Mouse (Mus musculus): ENCODE results near the gene Rexo1.

DNA sequence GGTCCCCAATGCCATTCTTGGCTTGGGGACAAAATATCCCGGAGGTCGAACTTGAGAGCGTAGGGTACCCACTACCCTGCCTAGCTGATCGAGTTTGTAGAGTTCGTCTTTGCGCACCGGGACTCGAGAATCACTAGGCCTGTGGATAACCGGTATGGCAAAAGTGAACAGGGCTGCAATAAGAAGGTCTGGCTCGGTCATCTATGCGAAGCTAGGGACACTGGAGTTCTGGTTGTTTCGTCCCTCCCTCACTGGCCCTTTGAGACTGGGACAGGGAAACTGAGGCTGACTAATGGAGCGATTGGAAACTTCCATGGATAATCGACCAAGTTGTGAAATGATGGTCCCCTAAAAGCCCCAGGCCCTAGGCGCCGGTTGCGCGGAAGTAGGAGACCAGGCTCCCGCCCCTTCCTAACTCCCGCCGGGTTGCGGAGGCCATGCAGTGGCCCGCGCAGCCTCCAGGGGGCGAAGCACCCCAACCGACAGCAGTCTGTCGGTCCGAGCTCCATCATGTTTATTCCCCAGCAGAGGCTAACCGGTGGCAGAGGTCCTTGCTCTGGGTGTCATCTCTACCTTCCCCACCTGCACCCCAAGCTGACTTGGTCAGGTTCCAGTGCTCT, 16.9 kb upstream of the Rexo1 start:
- TF ChIP-seq POLR2A (IDR thresholded peaks at IDR 0.05; ENCODE audit: insufficient read depth, low read depth, low read length) (peak; percentile 62), EP300 (IDR thresholded peaks at IDR 0.05; ENCODE audit: insufficient read depth, low read depth, low read length) (peak; percentile 36; the same call in 1 of the 2 replicates), CTCF (IDR thresholded peaks at IDR 0.05) (peak; percentile 88)
